Mouse (Mus musculus): ENCODE data around the gene Nup54. TPM values are rescaled to one million over a fixed set of nuclear protein-coding genes. Genes with fewer than 3 reads are reported as not detected.

Gene Nup54
- total RNA-seq, 2 experiments from 2014 or later = 31.3 to 34.4 TPM

DNA sequence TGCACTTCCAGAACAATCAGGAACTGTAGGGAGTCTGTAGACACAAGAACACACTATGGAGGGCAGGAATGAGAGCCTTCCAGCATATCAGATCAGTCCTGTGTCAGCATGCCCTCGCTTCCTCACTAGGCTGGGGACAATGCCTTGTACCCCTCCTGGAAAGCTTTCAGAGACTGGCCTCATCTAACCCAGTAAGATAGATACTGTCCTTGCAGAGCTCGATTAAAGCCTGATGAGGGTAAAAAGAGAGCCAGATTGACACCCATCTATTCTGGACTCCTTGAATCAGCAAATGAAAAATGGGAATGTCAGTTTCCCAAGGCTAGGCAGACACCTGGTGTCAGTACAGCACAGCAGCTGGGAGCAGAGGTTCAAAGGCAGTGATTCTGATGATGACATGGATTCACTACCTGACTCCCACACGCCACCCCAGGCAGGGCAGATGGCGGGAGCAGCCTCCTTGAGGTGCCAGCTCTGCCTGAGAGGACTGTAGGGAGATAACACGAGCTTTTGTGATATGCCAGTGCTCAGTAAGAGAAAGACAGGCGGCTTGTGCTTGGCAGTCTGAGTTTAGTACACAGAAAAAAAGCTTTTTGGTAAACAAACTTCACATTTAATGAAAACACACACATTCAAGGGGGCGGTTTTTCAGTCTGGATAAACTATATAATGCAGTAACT is 23.4 kb downstream of the Nup54 start:
- DNase-seq = no peak

DNA sequence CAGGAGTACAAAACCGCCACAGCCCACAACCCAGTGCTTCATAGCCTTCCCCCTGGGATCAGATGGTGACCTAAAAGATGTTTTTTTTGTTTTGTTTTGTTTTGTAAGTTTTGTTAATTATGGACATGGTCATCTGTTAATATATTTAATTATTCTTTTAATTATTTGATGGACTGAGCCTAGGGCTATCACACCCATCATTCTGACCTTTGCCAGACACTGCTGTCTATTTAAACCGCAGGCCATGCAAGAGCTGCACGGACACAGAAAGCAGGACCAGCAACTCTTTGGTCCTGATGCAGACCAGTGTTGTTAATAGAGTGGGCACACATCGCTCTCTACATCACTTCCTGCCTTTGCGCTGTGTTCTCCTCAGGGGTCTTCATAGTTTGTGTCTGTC is 24.5 kb downstream of the Nup54 start:
- no peak for DNase-seq

DNA sequence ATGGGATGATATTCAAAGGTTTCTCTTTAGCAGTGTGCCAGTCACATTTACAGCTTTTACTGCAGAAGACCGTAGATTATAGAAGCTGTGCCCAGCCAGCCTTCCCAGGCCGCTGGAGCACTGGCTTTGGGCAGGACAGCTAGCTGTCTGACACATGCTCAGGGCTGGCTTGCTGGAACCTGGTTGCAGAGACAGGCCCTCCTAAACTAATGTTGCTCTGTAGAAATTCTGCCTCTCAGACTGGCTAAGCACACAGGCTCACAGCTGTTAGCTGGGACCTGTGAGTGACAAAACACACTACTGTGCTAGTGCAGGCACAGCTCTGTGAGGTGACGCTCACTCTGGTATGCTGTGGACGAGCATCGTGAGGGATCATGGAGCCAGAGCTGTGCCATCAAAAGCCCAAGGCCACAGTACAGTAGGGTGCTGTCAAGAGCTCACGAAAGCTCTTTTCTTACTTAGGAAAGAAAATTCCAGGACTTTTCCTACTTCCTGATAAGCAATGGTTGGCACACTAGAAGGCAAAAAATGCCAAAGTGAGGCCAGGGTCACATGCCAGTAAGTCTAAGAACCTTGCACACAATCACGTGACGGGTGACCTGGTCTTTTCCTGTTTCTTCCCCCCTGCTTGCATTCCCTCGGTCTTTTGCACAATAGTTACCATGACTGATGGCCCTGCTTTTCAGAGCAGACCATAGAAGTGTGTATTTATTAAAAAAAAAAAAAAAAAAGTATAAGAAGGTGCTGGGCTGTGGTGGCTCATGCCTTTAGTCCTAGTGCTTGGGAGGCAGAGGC is 25.5 kb downstream of the Nup54 start:
- no peak for DNase-seq

DNA sequence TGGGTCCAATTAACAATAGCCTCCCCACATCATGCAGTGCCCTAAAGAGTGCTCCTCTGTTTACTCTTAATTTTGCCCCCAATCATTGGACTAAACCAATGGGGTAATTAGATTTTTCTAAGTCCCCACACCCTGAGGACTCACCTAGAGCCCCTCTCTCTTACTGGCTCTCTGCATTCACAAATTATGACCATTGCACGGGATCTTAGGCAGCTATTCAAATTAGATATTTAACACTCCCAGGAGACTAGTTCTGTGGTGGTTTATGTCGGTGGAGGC is 30.7 kb downstream of the Nup54 start:
- DNase-seq = no peak

DNA sequence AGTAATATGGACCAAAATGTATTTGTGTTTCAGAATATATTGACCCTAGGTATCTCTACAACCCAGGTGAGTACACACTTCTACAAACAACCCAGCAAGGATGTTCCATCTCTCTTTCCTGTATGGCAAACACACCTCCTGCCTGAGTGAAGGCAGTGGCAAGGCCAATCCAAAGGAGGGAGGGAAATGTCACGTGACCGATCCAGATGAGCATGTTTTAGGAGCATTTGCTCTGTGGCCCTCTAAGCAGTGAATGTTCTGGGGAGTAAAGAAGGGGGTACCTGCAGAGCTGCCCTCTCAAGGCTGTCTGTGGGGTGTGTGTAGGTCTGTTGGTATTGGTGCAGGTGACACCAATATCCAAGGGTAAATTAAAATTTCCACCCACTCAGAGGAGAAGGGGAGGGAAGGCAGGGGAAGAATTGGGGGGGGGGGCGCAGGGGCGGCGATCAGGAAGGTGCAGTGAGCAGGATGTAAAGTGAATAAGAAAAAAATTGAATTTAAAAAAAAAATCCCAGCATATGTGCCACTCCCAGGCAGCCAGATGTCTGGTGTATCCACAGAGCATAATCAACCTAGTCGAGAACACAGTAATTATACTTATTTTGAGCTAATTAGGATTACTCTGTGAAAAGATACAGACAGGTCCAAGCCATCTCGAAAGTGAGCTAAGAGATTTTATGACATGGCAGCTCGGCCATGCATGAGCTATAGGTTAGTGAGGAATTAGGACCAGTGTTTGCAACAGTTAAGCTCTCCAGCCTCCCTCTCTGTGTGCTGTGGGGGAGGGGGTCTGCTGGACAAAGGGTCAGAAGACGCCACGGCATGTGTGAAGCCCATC is 31.2 kb downstream of the Nup54 start:
- DNase-seq = no peak

DNA sequence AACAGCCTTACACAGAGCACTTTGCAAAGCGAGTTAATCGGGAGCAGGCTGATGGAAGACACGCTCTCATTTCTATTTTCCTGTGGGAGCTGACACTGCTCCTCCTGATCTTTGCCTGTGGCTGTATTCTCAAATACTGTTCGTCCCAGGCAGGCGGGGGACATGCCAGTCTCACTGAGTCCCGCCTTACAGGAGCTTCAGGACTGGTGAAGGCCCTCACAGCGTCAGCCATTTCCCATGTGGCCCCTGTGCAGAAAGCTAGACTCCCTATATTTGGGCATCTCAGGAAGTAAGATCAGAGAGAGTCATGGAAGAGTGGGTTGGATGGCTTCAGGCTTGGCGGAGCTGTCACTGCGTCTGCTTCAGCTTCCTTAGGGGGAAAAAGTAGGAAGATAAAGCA is 32.2 kb downstream of the Nup54 start:
- no peak for DNase-seq

DNA sequence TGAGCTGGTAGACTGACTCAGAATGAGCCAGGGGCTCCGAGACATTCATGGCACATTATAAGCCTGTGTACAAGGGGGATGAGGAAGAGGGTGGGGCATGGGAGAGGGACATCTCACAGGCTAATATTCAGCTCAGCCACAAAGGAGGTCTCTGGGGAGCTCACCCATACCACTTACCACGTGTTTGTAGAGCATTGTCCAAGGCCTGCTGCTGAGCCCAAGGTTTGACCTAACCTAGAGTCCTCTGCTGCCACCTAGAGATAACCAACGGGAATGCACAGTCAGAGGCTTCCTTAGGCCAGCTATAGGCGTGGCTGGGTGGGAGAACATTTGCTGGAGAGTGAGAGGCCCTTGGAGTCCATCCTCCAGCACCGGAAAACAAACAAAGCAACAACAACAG is 36.9 kb downstream of the Nup54 start:
- DNase-seq = peak; percentile 47 to 61

DNA sequence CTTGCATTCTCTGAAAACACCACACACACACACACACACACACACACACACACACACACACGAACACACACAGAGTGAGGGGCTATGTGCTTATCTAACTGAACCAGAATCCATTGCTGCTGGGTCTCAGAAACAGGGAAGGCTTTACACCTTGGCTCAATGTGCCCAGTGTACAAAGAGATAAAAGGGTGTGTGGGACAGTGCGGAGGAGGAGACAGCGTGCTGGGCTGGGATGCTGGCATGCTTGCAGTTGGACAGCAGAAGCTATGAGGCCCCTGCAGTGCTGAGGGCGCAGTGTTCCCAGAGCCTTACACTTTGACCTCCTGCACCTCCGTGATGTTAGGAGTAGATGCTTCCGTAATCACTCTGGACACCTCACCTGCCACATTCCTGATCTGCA is 38.5 kb downstream of the Nup54 start:
- DNase-seq = no peak

DNA sequence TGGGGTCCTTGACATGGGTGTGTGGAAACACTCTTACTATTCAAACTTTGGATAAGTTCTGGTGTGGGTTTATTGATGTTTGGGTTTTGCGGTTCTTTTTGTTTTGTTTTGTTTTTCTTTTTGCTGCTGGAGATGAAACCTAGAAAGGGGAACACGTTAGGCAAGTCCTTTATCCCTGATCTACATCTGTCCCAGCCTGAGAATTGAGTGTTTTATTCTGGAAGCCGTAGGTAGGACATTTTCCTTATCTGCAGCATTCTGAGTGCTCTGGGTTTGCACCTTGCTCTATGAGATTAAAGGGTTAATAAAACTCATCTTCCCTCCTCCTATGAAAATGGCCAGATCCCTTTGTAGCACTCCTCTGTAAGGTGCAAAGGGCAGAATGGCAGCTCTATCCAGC is 39.3 kb downstream of the Nup54 start:
- no peak for DNase-seq

DNA sequence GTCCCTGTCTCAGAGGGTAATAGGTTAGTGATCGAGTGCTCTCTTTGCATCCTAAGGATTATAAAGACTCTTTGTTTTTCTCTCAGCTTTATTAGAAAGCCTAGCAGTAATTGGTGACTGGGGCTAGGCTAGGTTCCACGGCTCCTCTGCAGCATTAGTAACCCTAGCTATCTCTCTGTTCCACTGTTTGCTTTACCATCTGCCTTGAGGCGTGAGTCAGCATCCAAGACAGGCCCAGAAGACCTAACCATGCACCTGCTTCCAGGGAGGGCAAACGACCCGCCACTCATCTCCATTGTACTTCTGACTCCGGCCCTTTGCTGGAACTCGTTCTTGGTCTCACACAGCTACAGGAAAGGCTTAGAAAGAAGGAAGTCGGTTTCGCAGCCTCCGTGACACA is 41.2 kb downstream of the Nup54 start:
- DNase-seq = no peak

DNA sequence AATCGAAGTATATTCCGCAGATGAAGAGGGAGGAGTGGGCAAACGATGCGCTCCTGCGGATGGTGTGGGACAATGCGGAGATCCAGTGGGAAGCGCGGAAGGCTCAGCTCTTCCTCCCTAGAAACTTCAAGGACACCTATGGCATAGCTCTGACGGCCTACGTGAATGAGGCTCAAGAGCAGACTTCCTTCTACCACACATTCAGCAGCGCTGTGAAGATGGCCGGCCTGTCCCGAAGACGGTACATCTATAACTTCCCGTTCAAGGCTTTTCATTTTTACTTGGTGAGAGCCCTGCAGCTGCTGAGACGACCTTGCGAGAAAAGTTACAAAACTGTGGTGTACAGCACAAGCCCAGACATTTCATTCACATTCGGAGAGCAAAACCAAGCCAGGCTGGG is 42.5 kb downstream of the Nup54 start:
- no peak for DNase-seq

DNA sequence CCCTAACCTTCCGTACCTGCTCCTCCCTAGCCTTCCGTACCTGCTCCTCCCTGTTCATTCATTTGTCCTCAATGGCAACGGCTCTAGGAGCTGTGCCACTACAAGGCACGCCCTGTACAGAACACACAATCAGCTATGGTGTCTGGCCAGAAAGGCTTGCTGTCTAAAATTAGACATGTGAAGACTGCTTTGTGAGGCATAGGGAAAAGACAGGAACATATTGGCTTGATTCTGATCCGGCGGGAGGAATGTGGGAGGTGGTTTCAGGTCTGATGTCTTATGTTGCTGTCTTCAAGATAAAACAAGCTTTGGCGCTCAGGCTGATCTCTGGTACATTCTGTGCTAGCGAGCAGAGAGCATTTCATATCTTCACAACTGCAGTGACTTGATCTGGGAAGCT is 44.4 kb downstream of the Nup54 start:
- no peak for DNase-seq

DNA sequence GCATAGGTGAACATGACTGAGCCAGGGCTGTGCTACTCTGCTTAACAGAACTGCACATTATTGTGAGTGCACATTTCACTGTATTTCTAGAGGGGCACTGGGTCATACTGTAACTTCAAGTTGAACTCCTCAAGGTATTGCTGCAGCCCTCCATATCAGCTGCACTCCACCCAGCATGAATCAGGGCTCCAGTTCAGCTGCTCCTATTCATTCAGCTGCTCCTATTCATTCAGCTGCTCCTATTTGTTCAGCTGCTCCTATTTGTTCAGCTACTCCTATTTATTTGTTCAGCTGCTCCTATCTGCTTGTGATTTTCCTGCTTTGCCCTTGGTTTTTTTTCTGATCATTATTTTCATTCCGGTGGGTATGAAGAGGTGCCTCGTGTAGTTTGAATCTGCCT is 45.0 kb downstream of the Nup54 start:
- DNase-seq = no peak

DNA sequence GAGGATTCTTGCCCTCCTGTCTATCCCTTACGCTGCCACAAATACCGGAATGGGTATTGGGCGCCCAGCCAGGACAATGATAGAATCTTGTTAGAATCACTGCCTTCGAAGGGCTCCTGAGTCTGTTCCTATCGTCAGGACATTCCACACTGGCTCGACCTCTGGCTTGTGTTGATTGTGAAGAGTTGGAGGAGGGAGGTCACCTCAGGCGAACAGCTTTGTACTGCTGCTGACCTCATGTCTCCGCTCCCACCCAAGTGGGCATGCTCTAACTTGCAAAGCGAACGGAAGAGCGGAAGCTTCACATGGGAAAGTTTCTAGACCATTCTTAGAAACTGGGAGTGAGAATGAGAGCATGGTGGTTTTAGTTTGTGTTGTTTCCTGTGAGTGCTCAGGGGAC is 47.6 kb downstream of the Nup54 start:
- DNase-seq = no peak

DNA sequence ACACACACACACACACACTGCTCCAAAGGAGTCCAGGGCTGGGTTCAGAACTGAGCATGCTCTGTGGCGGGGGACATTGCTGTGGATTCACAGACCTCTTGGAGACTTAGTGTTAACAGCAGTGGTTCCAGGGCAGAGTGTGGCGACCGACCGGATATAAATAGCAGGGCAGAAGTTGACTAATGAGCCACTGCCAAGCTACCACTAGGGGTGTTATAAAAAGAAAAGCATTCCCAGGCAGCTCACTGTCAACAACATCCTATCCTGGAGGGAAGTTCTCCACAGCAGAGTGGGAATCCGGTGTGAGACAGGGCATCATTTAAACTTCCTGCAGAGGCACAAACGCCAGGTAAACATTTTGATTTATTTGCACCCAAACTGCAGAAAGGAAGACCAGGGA is 48.4 kb downstream of the Nup54 start:
- DNase-seq = no peak

DNA sequence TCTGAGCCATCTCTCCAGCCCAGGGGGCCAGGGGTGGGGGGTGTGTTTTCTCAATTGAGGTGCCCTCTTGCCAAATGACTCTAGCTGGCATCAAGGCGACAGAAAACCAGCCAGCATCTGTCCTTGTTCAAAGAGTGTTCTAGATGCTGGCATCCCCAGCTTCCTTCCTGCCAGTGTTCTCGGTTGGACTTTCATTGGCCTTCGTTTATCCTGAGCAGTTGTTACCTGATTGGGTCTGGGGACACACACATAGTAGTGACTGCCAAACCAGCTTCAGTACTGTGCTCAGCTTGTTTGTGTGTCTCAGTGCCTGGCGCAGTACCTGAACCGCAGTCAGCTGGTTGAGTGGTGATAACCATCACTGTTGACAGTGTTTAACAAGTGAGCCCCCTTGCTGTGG is 48.9 kb downstream of the Nup54 start:
- DNase-seq = no peak

DNA sequence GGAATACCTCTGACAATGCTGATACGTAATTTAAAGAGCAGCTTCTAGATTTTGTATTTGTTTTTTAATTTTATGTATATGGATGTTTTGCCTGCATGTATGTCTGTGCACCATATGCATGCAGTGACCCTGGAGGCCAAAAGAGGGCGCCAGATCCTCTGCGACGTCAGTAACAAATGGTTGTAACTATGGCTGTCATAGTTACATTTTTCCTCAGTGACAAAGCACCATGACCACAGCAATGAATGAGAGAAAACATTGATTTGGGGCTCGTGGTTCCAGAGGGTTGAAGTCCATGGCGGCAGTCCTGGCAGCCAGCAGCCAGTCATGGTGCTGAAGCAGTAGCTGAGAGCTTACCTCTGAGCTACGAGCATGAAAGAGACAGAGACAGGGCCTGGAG is 50.2 kb downstream of the Nup54 start:
- no peak for DNase-seq

DNA sequence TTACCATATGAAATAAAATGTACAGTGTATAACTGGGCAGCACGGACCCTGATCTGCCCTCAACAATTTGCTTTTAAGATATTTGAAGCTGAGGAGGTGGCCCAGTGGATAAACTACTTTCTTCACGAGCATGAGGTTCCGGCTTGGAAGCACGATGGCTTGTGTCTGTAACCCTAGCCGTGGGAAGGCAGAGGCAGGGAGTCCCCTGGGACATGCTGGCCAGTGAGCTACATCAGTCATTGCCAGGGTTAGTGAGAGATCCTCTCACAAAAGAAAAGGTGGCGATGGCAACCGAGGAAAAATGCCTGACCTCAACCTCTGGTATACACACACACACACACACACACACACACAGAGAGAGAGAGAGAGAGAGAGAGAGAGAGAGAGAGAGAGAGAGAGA is 51.3 kb downstream of the Nup54 start:
- no peak for DNase-seq

DNA sequence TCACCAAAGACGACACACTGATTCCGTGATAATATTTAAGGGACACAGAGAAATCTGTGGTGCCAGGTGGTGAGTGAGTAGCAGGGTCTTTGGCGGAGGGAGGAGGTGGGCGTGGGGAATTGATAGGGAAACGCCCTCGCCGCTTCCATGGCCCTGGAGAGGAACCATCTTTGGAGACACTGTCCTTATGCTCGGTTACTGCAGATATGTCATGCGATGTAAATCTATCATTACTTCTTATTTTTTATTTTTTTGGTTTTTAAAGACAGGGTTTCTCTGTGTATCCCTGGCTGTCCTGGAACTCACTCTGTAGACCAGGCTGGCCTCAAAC is 52.7 kb downstream of the Nup54 start:
- DNase-seq = no peak

DNA sequence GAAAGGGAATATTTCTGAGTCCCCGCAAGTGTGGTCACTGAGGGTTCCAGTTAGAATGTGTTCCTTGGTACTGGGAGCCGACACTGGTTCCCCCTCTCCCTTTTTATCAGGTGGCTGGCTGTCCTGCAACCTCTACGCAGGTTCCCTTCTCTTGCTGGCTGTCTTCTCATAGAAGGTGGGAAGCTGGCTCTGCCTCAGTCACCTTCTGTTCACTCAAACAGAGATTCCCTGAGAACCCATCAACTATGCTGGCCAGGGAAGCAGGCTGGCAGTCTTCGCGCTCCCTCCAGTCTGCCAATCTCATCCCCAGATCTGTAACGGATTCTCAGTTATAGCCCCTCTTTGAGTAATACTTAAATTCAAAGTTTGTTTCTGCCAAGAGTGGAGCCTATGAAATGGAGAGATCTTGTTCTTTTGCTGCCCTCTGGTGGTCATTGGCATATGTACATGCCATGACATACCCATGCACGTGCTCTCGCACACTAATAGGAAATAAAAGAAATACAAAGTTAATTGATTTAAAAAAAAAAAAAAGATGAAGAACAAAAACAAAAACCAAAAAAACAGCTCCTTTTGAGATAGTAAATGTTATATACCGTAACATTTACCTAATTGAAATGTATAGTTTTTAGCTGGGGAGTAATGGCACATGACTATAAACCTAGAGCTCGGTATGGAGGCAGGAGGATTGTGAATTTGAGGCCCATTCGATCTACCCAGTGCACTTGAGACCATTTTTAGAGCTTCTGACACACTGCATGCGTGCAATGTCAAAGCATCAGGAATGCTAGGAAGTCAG is 53.3 kb downstream of the Nup54 start:
- peak; percentile 68 for DNase-seq

DNA sequence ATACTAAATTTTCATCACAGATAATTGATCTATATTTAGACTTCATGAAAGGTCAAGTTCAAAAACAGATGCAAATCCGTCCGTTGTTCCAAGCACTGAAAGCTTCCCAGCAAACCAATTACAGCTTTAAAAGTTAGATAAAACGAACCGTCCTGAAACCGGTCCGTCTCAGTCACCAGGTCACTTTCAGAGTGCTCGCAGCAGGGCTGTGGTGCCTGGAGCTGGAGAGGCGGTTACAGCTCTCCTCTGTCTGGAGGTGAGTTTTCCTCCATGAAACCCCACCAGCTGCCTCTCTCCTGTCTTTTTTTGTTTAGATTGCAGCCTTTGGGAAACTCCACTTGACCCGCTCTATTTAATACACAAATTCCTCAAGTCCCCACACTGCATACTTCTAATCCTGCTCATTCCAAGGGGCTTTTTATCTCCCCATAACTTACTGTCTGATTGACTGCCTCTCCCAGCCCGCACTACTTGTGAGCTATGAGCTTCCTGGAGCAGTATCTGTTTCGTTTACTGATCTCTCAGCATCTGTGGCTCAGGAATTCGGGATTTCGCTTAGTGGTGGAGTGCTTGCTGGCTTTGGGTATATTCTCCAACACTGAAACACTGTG is 58.1 kb downstream of the Nup54 start:
- no peak for DNase-seq

DNA sequence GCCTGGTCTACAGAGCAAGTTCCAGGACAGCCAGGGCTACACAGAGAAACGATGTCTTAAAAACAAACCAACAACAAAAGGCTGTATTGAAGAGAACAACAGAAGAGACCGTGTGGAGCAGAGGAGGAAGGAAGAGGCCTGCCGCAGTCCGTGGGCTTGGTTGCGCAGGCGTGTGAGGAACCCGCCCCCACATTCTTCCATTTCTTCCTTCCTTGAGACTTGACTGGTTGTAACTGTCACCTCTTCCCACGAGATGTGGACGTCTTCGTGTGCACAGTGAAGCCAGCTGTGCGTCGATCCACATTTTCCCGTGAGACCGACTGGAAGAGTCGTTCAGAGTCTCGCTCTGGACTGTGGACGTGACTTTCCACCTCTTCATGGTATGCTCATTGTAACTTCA is 59.7 kb downstream of the Nup54 start:
- DNase-seq = no peak

DNA sequence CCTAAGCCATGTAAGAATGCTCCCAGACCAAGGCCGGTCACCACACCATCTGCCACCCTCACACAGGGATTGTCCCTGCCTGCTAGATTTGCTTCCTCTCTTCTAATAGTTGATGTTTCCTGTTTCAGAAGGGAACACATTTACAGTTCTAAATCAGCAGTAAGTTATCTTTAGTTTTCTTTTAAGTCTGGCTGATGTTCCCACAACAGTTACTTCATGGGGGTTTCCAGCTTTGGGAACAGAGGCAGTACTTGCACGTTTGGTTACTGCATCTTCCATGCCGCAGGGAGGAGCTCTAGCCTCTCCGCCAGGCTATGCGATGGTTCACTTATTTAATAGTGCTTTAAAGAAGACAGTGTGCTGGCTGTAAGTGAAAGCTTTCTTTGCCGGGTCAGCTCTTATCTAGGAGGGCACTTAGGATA is 60.3 kb downstream of the Nup54 start:
- DNase-seq = no peak

All from layer of hippocampus, postnatal 36 days (tissue).